Mouse (Mus musculus) small intestine, adult 2 months (tissue): Measurements from ENCODE around the gene Gm11037. TPM values are rescaled to one million over a fixed set of nuclear protein-coding genes. Genes with fewer than 3 reads are reported as not detected.

Source experiments
- H3K27ac ChIP-seq: fragments of 200-500 bp; 2 replicates; pipeline ENCODE4 v1.5.1; 2012; ENCODE audit warnings: low read depth, low read length, control low read depth, inconsistent platforms; ENCODE audit not compliant: insufficient read depth
- H3K27me3 ChIP-seq: fragments of 200-500 bp; 2 replicates; pipeline ENCODE4 v1.6.1; 2012; ENCODE audit warnings: mild to moderate bottlenecking, moderate library complexity, low read length, inconsistent platforms; ENCODE audit not compliant: control insufficient read depth, insufficient read depth
- H3K36me3 ChIP-seq: fragments of 200-500 bp; 2 replicates; pipeline ENCODE4 v1.6.1; 2012; ENCODE audit warnings: mild to moderate bottlenecking, low read length, control low read depth, inconsistent platforms; ENCODE audit not compliant: control insufficient read depth, insufficient read depth
- H3K4me1 ChIP-seq: fragments of 200-500 bp; 2 replicates; pipeline ENCODE4 v1.6.1; 2012; ENCODE audit warnings: low read length, inconsistent platforms, mixed read lengths; ENCODE audit not compliant: control insufficient read depth, insufficient read depth, insufficient read length
- H3K4me3 ChIP-seq: fragments of 200-500 bp; 2 replicates; pipeline ENCODE4 v1.5.1; 2012; ENCODE audit warnings: low read depth, mild to moderate bottlenecking, control low read depth, inconsistent platforms, low read length, moderate library complexity
- CTCF ChIP-seq: fragments of 200-500 bp; IDR thresholded peaks from 2 replicates; pipeline ENCODE4 v1.5.1; 2012; ENCODE audit warnings: low read depth, mild to moderate bottlenecking, control low read depth, inconsistent platforms, low read length, moderate library complexity, mixed read lengths; ENCODE audit not compliant: insufficient replicate concordance, insufficient read length; ENCODE audit errors: extremely low read depth
- POLR2A ChIP-seq: fragments of 200-500 bp; IDR thresholded peaks from 2 replicates; pipeline ENCODE4 v1.6.1; 2012; ENCODE audit warnings: low read depth, mild to moderate bottlenecking, control low read depth, inconsistent platforms, low read length, moderate library complexity
- WGBS: fragments of 180-500 bp; shearing (Covaris S2); methylation state at CpG from one replicate; pipeline ENCODE4 v1.1.7; 2018; 5-methylcytosine and 5-hydroxymethylcytosine counted together
- polyA plus RNA-seq: library from polyadenylated mRNA; depleted of rRNA; stranded (reverse); fragments of >200 nt; gene quantifications from 2 replicates; pipeline ENCODE4 v1.2.3, GENCODE M21; 2012

The Gm11037 gene
- polyA plus RNA-seq, 1 experiment: not detected

- no peak overlapping the region for H3K27ac ChIP-seq
- WGBS: 86% methylated on average over 4 of the region's 4 CpGs
- TF ChIP-seq POLR2A (no peak), CTCF (no peak)
- H3K36me3 ChIP-seq: no peaks in the 10 kb centered on the region
- H3K4me3 ChIP-seq: no peak overlapping the region
- H3K4me1 ChIP-seq: peaks cover 18% of the 10 kb centered on the region
- H3K27me3 ChIP-seq: no peaks in the 10 kb centered on the region
These were observed 5.0 kb downstream of the Gm11037 start for GRCm38 (mm10) chr2:131138296-131138695.

- WGBS: 89% methylated on average over 7 of the region's 7 CpGs
- no peaks in the 10 kb centered on the region for H3K27me3 ChIP-seq
- H3K27ac ChIP-seq: no peak overlapping the region
- no peaks in the 10 kb centered on the region for H3K36me3 ChIP-seq
- H3K4me3 ChIP-seq: no peak overlapping the region
- TF ChIP-seq CTCF: no peak
- no peak for TF ChIP-seq POLR2A
- H3K4me1 ChIP-seq: peaks cover 18% of the 10 kb centered on the region
These were observed 5.5 kb downstream of the Gm11037 start for GRCm38 (mm10) chr2:131138760-131139159.

GRCm38 (mm10) chr2:131139287-131139686 lies 6.0 kb downstream of the Gm11037 start:
- 85% methylated on average over 5 of the region's 5 CpGs for WGBS

GRCm38 (mm10) chr2:131139886-131140532 lies 6.7 kb downstream of the Gm11037 start:
- Histone ChIP-seq H3K4me1 (peaks cover 18% of the 10 kb centered on the region), H3K4me3 (no peak overlapping the region), H3K27me3 (no peaks in the 10 kb centered on the region), H3K36me3 (no peaks in the 10 kb centered on the region), H3K27ac (no peak overlapping the region)
- TF ChIP-seq CTCF (no peak), POLR2A (no peak)
- WGBS: 13% methylated on average over 5 of the region's 5 CpGs

More at GRCm38 (mm10) chr2:131139287-131139686, 6.0 kb downstream of the Gm11037 start:
- Histone ChIP-seq H3K27me3 (no peaks in the 10 kb centered on the region), H3K4me1 (peaks cover 18% of the 10 kb centered on the region), H3K36me3 (no peaks in the 10 kb centered on the region), H3K4me3 (no peak overlapping the region), H3K27ac (no peak overlapping the region)
- TF ChIP-seq CTCF (no peak), POLR2A (no peak)

- no peak overlapping the region for H3K4me3 ChIP-seq
- 53% methylated on average over 5 of the region's 5 CpGs for WGBS
- TF ChIP-seq CTCF: no peak
- no peak for TF ChIP-seq POLR2A
- H3K36me3 ChIP-seq: 0 out of 2 replicates have a peak, but pooled peaks cover 2% of the 10 kb centered on the region
- H3K4me1 ChIP-seq: peaks cover 18% of the 10 kb centered on the region
- H3K27me3 ChIP-seq: no peaks in the 10 kb centered on the region
- peak overlapping the region; percentile 11; the same call in 1 of the 2 replicates for H3K27ac ChIP-seq
These were observed 7.2 kb downstream of the Gm11037 start for GRCm38 (mm10) chr2:131140533-131140905.

GRCm38 (mm10) chr2:131141336-131141986 lies 8.2 kb downstream of the Gm11037 start:
- 0 out of 2 replicates have a peak, but pooled peaks cover 2% of the 10 kb centered on the region for H3K36me3 ChIP-seq
- no peaks in the 10 kb centered on the region for H3K27me3 ChIP-seq
- no peak overlapping the region for H3K4me3 ChIP-seq
- 82% methylated on average over 8 of the region's 8 CpGs for whole genome bisulfite sequencing
- TF ChIP-seq POLR2A (no peak), CTCF (no peak)
- no peak overlapping the region for H3K27ac ChIP-seq
- H3K4me1 ChIP-seq: peaks cover 18% of the 10 kb centered on the region

GRCm38 (mm10) chr2:131142592-131142991 lies 9.3 kb downstream of the Gm11037 start:
- peaks cover 18% of the 10 kb centered on the region for H3K4me1 ChIP-seq
- H3K27ac ChIP-seq: no peak overlapping the region
- TF ChIP-seq CTCF (peak; percentile 68; the same call in 1 of the 2 replicates), POLR2A (no peak)
- H3K36me3 ChIP-seq: peaks cover 6% of the 10 kb centered on the region
- peak overlapping the region; percentile 27 for H3K4me3 ChIP-seq
- H3K27me3 ChIP-seq: no peaks in the 10 kb centered on the region
- 29% methylated on average over 18 of the region's 18 CpGs for WGBS
